Mouse (Mus musculus) adrenal gland (tissue): ENCODE measurements at regions not wholly inside any gene's neighbourhood (a gene's known extent, or its start where the extent isn't known, plus 50 kb on each side); places are given as distances from the start of the nearest gene placed in this dataset.

Experiments used
- intact Hi-C: fragments of 180-260 bp; cut with DNase I; formaldehyde crosslinking; loops from one replicate; pipeline ENCODE4 v1.15.1; 2025

GRCm38 (mm10) chr9:79071961-79072360 lies 456.6 kb downstream of the Cd109 start:
- intact Hi-C loops: no loop called here

DNA sequence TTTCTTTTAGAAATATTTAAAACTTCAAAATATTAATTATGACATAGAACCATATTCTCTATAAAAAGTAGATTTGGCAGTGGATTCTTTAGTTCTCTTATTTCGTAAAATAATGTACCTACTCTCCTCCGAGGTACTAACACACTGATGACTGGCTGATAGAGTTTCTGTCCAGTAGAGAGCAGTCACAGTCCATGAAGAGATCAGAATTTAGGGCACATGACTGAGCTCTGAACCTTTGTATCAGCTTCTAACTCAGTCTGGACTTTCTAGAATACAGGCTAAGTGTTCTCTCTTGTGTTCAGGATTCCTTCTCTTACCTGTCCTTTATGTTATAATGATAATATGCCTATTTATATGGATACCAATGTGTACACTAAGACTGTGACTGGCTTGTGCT lies 494.3 kb downstream of the Cd109 start:
- intact Hi-C loops: loop anchor here (5.0 kb wide), 1 partner anchor 613 kb away; no protein-coding TSS in a partner anchor

DNA sequence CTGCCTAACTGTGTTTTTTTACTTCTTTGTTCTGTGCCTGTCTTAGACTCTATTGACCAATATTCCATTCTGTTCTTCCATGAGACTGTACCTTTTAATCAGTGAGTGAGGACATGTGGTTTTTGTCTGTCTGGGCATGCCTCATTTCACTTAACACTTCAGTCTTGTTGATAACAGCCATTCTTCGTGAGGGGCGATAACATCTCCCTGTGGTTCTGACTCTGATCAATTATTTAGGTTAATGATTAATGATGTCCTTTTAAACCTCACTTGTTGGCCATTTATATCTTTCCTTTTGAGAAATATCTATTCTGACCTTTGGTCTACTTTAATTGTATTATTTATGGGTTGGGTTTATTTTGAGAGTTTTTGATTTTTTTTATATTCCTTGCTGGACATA lies 496.0 kb downstream of the Cd109 start:
- intact Hi-C loops: no loop called here

GRCm38 (mm10) chr9:79140970-79141369 lies 525.6 kb downstream of the Cd109 start:
- intact Hi-C loops: no loop called here

DNA sequence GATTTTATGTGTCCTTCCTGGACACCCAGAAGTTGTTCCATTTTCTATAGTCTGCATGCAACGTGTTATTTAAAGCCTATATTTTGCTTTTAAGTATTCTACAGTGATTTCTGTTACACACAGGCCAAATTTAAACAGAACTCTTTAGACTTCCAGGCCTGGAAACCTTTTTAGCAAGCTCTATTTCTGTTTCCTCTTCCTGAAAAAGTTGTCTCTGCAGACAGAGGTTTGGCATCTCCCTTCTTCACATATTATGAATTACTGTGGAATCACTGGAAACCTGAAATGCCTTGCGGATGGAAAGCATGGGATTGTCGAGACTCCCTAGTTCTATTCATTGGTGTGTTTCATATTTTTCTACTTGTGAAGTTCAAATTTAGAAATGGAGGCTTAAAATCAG lies 530.7 kb downstream of the Cd109 start:
- intact Hi-C loops: no loop called here

- intact Hi-C loops: no loop called here
Measured at GRCm38 (mm10) chr9:79165596-79165995, 550.2 kb downstream of the Cd109 start.

DNA sequence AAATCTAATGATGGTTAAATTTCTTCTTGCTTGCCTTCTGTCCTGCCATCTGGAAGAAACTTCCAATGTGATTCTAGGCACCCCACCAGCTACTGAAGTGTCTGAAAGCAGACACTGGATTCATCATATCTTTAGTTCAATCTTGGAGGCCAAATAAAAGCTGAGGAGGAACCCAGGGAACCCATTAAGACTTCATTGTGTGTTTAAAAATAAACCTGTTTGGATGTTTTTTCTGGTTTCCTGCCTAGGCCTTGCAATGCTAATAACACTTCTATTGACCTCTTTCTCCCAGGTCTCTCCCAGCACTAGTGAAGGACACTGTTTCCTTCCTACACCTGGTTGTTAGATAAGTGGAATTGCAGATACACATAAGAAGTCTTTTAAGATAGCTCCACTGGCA lies 545.6 kb downstream of the Col12a1 start:
- intact Hi-C loops: no loop called here

GRCm38 (mm10) chr9:79179954-79180353 lies 538.7 kb downstream of the Col12a1 start:
- intact Hi-C loops: no loop called here

- intact Hi-C loops: no loop called here
Measured at GRCm38 (mm10) chr9:79195420-79195819, 523.2 kb downstream of the Col12a1 start.

DNA sequence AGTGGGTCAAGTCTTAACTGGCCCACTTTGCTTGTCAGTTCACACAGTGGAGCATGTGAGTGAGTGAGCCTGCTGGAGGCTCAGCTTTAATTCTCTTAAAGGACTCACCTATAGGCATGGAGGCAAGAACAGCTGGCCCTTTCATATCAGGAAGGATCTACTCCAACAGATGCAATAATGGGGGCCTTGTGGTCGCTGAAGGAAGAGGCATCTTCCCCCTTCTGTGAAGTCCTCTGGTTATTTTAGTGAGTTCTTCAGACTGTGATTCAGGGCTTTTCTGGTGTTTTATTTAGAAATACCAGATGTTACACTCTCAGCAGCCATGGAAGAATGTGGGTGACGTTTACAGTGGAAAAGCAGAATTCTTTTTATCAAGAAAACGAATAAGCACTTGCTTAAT lies 516.9 kb downstream of the Col12a1 start:
- intact Hi-C loops: no loop called here

GRCm38 (mm10) chr9:79213364-79213763 lies 505.3 kb downstream of the Col12a1 start:
- intact Hi-C loops: no loop called here

DNA sequence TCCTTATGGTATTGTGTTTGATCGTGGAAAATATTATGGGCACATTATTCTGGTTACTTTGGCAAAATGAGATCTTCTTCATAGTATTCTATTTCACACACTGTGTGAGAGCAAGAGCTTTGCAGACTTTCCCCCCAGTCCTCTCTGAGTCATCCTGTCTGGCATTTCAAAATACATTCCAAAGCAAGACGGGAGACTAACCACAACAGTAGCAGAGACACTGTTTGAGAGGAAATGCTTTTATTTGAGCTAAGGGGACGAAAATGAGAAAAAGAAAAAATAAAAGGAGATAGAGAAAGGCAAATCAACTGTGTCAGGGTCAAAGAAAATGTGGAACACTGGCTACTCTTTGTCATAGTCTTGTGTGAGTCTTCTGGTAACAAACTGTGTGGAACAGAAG lies 502.6 kb downstream of the Col12a1 start:
- intact Hi-C loops: no loop called here

DNA sequence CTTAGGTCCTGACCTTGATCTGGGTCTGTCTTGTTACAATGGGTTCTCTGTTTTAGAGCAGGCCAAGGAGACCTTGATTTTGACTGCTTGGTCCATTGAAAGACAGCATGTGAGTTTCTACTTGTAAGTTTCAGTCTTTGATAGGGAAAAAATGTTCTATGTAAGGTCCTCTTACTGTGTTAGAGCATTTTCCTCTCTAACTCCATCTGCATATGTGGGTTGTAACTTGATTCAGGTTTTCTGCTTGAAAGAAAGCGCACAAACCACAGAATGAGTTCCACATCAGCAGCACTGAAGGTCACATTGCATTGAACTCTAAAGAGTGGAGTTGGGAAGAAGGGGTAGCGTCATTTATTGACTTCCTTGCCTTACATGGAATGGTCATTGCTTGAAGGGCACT lies 502.2 kb downstream of the Col12a1 start:
- intact Hi-C loops: no loop called here

GRCm38 (mm10) chr9:79233081-79233480 lies 485.6 kb downstream of the Col12a1 start:
- intact Hi-C loops: no loop called here

- intact Hi-C loops: no loop called here
Measured at GRCm38 (mm10) chr9:79233751-79234150, 484.9 kb downstream of the Col12a1 start.

- intact Hi-C loops: no loop called here
Measured at GRCm38 (mm10) chr9:79269646-79270213, 448.9 kb downstream of the Col12a1 start.

DNA sequence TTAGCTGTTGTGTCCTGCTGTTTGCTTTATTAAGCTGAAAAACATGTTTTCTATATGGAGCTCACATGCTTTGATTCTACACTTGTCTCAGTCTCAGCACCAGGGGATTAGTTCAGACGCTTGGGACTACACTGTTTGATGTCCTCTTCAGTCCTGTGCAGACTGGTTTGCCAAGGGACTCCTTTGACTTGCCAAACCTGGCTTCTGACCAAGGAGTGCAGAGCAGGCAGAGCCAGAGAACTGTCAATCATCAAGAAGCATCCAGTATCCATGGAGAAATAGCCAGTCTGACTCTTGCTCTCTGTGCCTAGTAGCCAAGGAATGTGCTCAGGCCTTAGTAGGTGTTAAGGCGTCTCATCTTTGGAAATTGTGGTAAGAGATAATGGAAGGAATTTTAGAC lies 448.4 kb downstream of the Col12a1 start:
- intact Hi-C loops: no loop called here

DNA sequence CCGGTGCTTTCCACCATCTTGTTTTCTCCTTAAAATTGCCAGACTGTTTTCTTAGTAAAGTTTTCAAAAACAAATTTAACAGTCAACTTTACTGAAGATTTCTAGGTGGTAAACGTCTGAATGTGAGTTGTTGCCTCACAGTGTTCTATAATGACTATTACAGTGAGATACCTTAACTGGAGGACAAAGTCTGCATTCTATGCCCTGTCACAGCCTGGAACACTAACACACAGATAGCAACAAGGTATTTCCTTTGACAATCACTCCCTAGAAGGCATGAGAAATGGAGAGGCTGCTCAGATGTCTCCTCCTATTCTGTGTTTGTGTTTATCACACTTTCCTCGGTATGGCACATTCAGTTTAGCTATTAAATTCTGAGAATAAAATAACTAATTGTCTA lies 430.8 kb downstream of the Col12a1 start:
- intact Hi-C loops: no loop called here

- intact Hi-C loops: no loop called here
Measured at GRCm38 (mm10) chr9:79295306-79295705, 423.3 kb downstream of the Col12a1 start.

GRCm38 (mm10) chr9:79301580-79301979 lies 417.1 kb downstream of the Col12a1 start:
- intact Hi-C loops: no loop called here

DNA sequence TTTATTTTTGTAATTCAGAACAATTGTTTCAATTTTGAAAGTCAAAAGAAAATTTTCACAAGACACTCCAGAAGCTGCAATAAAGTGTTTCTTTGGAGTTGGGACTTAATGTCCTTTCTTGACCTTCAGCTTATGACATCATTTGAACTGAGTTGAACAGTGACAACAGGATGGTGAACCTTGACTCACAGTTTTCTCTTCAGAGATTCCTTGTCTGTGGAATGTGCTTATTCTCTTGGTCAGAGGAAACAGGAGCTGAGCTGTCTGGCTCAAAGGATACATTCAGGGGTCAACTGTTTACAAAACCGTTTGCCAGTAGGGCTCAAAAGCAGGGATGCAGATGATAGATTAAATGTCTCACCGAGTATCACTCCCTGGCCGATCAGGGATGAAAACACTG lies 408.0 kb downstream of the Col12a1 start:
- intact Hi-C loops: no loop called here

- intact Hi-C loops: no loop called here
Measured at GRCm38 (mm10) chr9:79317411-79317810, 401.2 kb downstream of the Col12a1 start.

- intact Hi-C loops: no loop called here
Measured at GRCm38 (mm10) chr9:79346371-79347096, 372.1 kb downstream of the Col12a1 start.
